Mouse (Mus musculus) G1E (cell line): ENCODE results near the gene Ccdc194.

Source experiments
- CTCF ChIP-seq: IDR thresholded peaks from 2 replicates; pipeline ENCODE4 v1.5.1; 2012; ENCODE audit warnings: low read depth, low read length, inconsistent platforms, mixed read lengths
- GATA1 ChIP-seq: IDR thresholded peaks from 2 replicates; pipeline ENCODE4 v1.6.1; 2012; ENCODE audit warnings: borderline replicate concordance, low read length, inconsistent platforms, mixed read lengths
- TAL1 ChIP-seq: conservative IDR thresholded peaks from 2 replicates; pipeline ENCODE4 v1.6.1; 2012; ENCODE audit warnings: low read depth, low read length, inconsistent platforms, mixed read lengths

DNA sequence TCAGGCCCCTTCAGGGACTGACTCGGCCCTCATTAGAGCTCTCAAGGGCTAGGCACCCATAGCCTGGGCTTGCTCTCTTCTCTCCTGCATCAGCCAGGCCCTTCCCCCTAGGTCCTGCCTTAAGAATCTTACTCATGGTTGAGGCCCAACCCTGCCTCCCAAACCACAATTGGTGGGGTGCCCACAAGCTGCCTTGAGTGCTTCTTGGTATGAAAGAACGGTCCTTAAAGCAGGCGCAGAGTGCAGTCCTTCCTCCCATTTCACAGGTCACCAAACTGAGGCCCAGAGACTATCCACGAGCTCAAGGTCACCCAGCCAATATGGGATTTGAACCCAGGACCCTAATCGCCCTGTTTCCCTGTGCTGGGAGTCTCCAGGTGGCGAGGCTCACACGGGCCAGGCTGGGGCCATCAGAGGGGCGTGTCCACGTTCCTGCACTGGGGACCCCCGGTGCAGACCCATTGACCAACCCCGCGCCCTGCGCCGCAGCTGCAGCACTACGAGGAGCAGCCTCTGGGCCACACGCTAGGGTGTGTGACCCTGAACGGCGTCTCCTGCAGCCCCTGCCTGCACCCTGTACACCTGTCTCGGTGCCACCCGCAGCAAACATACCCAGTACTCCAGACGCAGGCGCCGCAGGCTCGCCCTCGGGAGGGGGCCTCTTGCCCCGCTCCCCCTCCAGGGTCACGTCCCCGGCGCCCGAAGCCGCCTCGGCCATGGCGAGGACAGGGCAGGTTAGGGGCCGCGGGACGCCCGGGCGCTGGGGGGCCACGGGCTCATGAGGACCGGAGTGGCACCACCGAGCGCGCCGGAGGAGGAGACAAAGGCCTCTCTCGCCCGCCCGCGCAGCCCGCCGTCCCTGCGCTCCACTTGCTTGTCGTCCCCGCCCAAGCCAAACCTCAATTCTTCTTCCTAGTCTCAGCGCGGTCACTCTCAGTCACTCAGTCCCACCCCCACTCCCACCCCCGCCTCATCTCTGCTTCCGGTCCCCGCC lies 40.1 kb downstream of the Ccdc194 start, which contains the start of gene Ano8:
- TF ChIP-seq CTCF: no peak
- no peak for TF ChIP-seq GATA1
- TF ChIP-seq TAL1: no peak
